Mouse (Mus musculus): ENCODE data around the gene Max.

DNA sequence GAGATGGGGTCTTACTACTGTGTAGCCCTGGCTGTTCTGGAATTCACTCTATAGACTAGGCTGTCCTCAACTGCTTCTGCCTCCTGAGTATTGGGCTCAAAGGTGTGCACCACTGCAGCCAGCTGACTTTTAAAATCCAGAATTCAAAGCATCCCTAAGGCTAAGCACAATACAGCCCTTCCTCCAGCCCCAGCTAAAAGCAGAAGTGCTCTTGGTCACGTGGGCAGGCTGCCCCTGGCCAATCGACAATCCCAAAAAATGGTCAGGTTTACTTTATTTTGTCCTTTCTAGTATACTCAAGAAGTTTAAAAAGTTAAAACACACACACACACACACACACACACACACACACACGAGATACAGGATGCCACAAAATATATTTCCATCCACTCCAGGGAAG is 19.0 kb downstream of the Max start:
- TF ChIP-seq CTCF (IDR thresholded peaks at IDR 0.05; ENCODE audit: extremely low read depth, insufficient read depth, insufficient read length, insufficient replicate concordance): no peak
- TF ChIP-seq POLR2A (IDR thresholded peaks at IDR 0.05; ENCODE audit: low read depth, low read length): no peak

Measured in spleen, adult 2 months (tissue).